Mouse (Mus musculus) C2C12 (cell line): ENCODE measurements around the gene Hmgb3. TPM values are rescaled to one million over a fixed set of nuclear protein-coding genes. Genes with fewer than 3 reads are reported as not detected.

Source experiments
- H3K27me3 ChIP-seq: one replicate; pipeline ENCODE4 v1.6.1; 2011; ENCODE audit not compliant: control insufficient read depth, insufficient read depth, insufficient read length
- H3K36me3 ChIP-seq: one replicate; pipeline ENCODE4 v1.6.1; 2011; ENCODE audit not compliant: control insufficient read depth, insufficient read depth
- H3K4me3 ChIP-seq: one replicate; pipeline ENCODE4 v1.5.1; 2011; ENCODE audit warnings: mild to moderate bottlenecking, control low read depth; ENCODE audit not compliant: poor library complexity, insufficient read depth, severe bottlenecking
- H3K79me2 ChIP-seq: one replicate; pipeline ENCODE4 v1.6.1; 2011; ENCODE audit not compliant: control insufficient read depth, insufficient read depth
- H3K79me3 ChIP-seq: one replicate; pipeline ENCODE4 v1.6.1; 2011; ENCODE audit warnings: low read depth, control low read depth
- H3ac ChIP-seq: one replicate; pipeline ENCODE3; 2011; ENCODE audit warnings: low read depth; ENCODE audit not compliant: control insufficient read depth, insufficient read length
- CEBPB ChIP-seq: IDR thresholded peaks from one replicate; pipeline ENCODE4 v1.6.1; 2011; ENCODE audit warnings: low read depth, mild to moderate bottlenecking, control low read depth, moderate library complexity
- CTCF ChIP-seq: IDR thresholded peaks from one replicate; pipeline ENCODE4 v1.5.1; 2011; ENCODE audit not compliant: control insufficient read depth, insufficient read depth, insufficient read length
- FOSL1 ChIP-seq: IDR thresholded peaks from one replicate; pipeline ENCODE4 v1.8.0; 2011; ENCODE audit warnings: mild to moderate bottlenecking, low read length; ENCODE audit not compliant: poor library complexity, insufficient read depth, severe bottlenecking
- MAX ChIP-seq: IDR thresholded peaks from one replicate; pipeline ENCODE4 v1.6.1; 2011; ENCODE audit warnings: mild to moderate bottlenecking, control low read depth
- MYOD1 ChIP-seq: IDR thresholded peaks from one replicate; pipeline ENCODE4 v1.6.1; 2011; ENCODE audit warnings: low read depth; ENCODE audit not compliant: control insufficient read depth, insufficient read length
- MYOG ChIP-seq: IDR thresholded peaks from one replicate; pipeline ENCODE4 v1.6.1; 2011; ENCODE audit not compliant: control insufficient read depth, insufficient read length; ENCODE audit errors: extremely low read depth
- USF1 ChIP-seq: IDR thresholded peaks from one replicate; pipeline ENCODE4 v1.6.1; 2011; ENCODE audit warnings: low read depth, mild to moderate bottlenecking, control low read depth, moderate library complexity
- polyA plus RNA-seq: library from polyadenylated mRNA; unstranded; fragments of >200 nt; fragmentation: generic; extraction: Trizol; gene quantifications from one replicate; pipeline ENCODE4 v1.2.1, GENCODE M21; 2012; ENCODE audit warnings: missing spikeins

Hmgb3 gene
- polyA plus RNA-seq, 1 experiment, result 68.1 TPM

- no peak for TF ChIP-seq MYOD1
- no peaks in the 10 kb centered on the region for H3K27me3 ChIP-seq
- H3K36me3 ChIP-seq, result no peaks in the 10 kb centered on the region
- no peaks in the 10 kb centered on the region for H3K79me3 ChIP-seq
- H3K79me2 ChIP-seq, result no peaks in the 10 kb centered on the region
- no peak overlapping the region for H3K4me3 ChIP-seq
- no peak overlapping the region for H3ac ChIP-seq
Measured at GRCm38 (mm10) chrX:71525593-71526299, 30.0 kb upstream of the Hmgb3 start.

GRCm38 (mm10) chrX:71527461-71527860 is 28.3 kb upstream of the Hmgb3 start:
- Histone ChIP-seq H3ac (no peak overlapping the region), H3K4me3 (no peak overlapping the region), H3K79me3 (no peaks in the 10 kb centered on the region), H3K36me3 (no peaks in the 10 kb centered on the region), H3K79me2 (no peaks in the 10 kb centered on the region), H3K27me3 (no peaks in the 10 kb centered on the region)
- no peak for TF ChIP-seq MYOD1
- TF ChIP-seq CTCF, result no peak
- no peak for TF ChIP-seq MAX
- no peak for TF ChIP-seq USF1
- no peak for TF ChIP-seq CEBPB
- TF ChIP-seq FOSL1, result no peak
- TF ChIP-seq MYOG, result no peak

- Histone ChIP-seq H3K4me3 (no peak overlapping the region), H3K36me3 (no peaks in the 10 kb centered on the region), H3K79me3 (no peaks in the 10 kb centered on the region), H3K27me3 (no peaks in the 10 kb centered on the region), H3ac (no peak overlapping the region), H3K79me2 (no peaks in the 10 kb centered on the region)
- TF ChIP-seq CEBPB (no peak), CTCF (no peak), MAX (no peak), FOSL1 (no peak), USF1 (no peak), MYOG (no peak), MYOD1 (no peak)
Measured at GRCm38 (mm10) chrX:71528150-71528549, 27.6 kb upstream of the Hmgb3 start.

DNA sequence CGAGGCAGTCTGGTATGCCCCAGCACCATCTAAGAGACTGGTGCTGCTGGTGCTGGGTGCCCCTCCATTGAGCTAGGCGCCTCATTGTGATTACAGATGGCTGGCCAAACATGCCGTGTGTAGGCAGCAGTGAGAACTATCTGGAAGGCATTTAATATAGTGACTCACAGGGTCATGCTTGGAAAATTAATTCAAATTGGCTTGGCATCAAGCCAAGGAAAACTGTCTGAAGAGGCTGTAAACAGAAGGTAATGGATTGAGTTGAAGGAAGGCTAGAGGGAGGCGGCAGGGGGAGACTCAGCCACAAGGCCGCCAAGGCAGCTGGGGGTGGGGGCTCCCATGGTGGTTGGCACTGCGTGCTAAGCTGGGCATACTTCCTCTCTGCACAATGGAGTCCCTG is 27.1 kb upstream of the Hmgb3 start:
- Histone ChIP-seq H3K79me3 (no peaks in the 10 kb centered on the region), H3ac (no peak overlapping the region), H3K4me3 (no peak overlapping the region), H3K27me3 (no peaks in the 10 kb centered on the region), H3K36me3 (no peaks in the 10 kb centered on the region), H3K79me2 (no peaks in the 10 kb centered on the region)
- no peak for TF ChIP-seq CEBPB
- no peak for TF ChIP-seq FOSL1

DNA sequence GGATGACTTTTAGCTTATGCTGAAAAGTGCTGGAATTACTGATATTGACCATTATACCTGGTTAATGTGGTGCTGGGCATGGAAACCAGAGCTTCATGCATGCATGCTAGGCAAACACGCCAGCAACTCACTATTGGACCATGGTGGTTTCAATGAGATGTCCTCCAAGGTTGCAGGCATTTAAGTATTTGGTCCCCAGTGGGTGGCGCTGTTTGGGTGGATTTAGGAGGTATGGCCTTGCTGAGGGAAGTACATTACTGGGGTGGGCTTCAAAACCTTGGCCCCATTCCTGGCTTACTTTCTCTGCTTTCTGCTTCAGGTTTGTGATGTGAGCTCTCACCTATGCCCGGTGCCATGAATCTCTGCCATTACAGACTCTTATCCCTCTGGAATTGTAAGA is 23.1 kb upstream of the Hmgb3 start:
- H3K79me2 ChIP-seq, result no peaks in the 10 kb centered on the region
- TF ChIP-seq FOSL1, result no peak
- no peak for TF ChIP-seq USF1
- TF ChIP-seq MYOD1, result no peak
- TF ChIP-seq MAX, result no peak
- TF ChIP-seq CTCF, result no peak
- TF ChIP-seq CEBPB, result no peak
- no peak for TF ChIP-seq MYOG
- H3K4me3 ChIP-seq, result no peak overlapping the region
- no peaks in the 10 kb centered on the region for H3K27me3 ChIP-seq
- no peaks in the 10 kb centered on the region for H3K79me3 ChIP-seq
- no peaks in the 10 kb centered on the region for H3K36me3 ChIP-seq
- no peak overlapping the region for H3ac ChIP-seq

DNA sequence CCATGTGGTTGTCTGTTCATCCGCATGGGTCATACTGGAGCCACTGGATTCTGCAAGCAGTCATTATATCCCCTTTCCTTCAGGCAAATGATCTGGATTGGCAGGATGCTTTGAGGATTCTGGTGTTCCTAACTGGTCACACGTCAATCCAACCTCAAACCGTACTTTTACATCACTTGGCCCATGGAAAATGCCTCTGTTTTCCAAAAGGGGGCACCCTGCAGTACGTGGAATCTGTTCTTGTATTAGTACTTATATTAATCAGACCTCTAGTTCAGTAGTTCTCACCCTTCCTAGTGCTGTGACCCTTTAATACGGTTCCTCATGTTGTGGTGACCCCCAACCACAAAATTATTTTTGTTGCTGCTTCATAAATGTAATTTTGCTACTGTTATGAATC is 21.6 kb upstream of the Hmgb3 start:
- H3K36me3 ChIP-seq, result no peaks in the 10 kb centered on the region
- no peaks in the 10 kb centered on the region for H3K79me3 ChIP-seq
- H3ac ChIP-seq, result no peak overlapping the region
- H3K27me3 ChIP-seq, result no peaks in the 10 kb centered on the region
- H3K4me3 ChIP-seq, result no peak overlapping the region
- no peaks in the 10 kb centered on the region for H3K79me2 ChIP-seq
- no peak for TF ChIP-seq MAX
- TF ChIP-seq FOSL1, result no peak
